Mouse (Mus musculus) lung, adult 18-20 months (tissue): ENCODE results near the gene 4931414P19Rik.
A peak's percentile ranks its signal among the peaks of the same experiment; 100 is the strongest.

Experiments used
- DNase-seq, 2 experiments: peaks; one replicate each; pipeline ENCODE4 v3.0.0; 2022; ENCODE audit warnings: mixed read lengths in 2 of 2

The 4931414P19Rik gene

GRCm38 (mm10) chr14:54579638-54580037 lies 26.2 kb downstream of the 4931414P19Rik start:
- no peak for DNase-seq

GRCm38 (mm10) chr14:54578063-54578462 lies 27.7 kb downstream of the 4931414P19Rik start:
- peak; percentile 36 to 61 for DNase-seq

- peak; percentile 92 to 95 for DNase-seq
These were observed 28.5 kb downstream of the 4931414P19Rik start, which contains the start of gene Ajuba for GRCm38 (mm10) chr14:54577089-54577982. Gene Ajuba (minus strand): TSS chr14:54577558.

GRCm38 (mm10) chr14:54576241-54577088 lies 29.3 kb downstream of the 4931414P19Rik start:
- peak; percentile 18 to 25 for DNase-seq

GRCm38 (mm10) chr14:54575631-54576030 lies 30.2 kb downstream of the 4931414P19Rik start:
- peak; percentile 84 to 90 for DNase-seq

- DNase-seq, result no peak
These were observed 30.8 kb downstream of the 4931414P19Rik start for GRCm38 (mm10) chr14:54575031-54575430.

- peak; percentile 38 to 61 for DNase-seq
These were observed 31.5 kb downstream of the 4931414P19Rik start for GRCm38 (mm10) chr14:54574253-54574652.

GRCm38 (mm10) chr14:54572790-54573736 lies 32.7 kb downstream of the 4931414P19Rik start:
- peak; percentile 79 to 86 for DNase-seq

GRCm38 (mm10) chr14:54572122-54572521 lies 33.7 kb downstream of the 4931414P19Rik start:
- no peak for DNase-seq

- peak; percentile 17 to 20 for DNase-seq
These were observed 36.1 kb downstream of the 4931414P19Rik start for GRCm38 (mm10) chr14:54569451-54570392.

- DNase-seq, result peak; percentile 75 to 81
These were observed 36.9 kb downstream of the 4931414P19Rik start for GRCm38 (mm10) chr14:54568694-54569414.

- no peak for DNase-seq
These were observed 45.1 kb downstream of the 4931414P19Rik start for GRCm38 (mm10) chr14:54560527-54561242.

- no peak for DNase-seq
These were observed 48.5 kb downstream of the 4931414P19Rik start for GRCm38 (mm10) chr14:54557330-54557729.

- DNase-seq, result peak; percentile 83 to 87
These were observed 51.6 kb downstream of the 4931414P19Rik start, which contains the start of gene Haus4 for GRCm38 (mm10) chr14:54553975-54554769. Gene Haus4 (minus strand): TSS chr14:54554616.

- no peak for DNase-seq
These were observed 52.3 kb downstream of the 4931414P19Rik start for GRCm38 (mm10) chr14:54553454-54553974.

- DNase-seq, result no peak
These were observed 61.1 kb downstream of the 4931414P19Rik start for GRCm38 (mm10) chr14:54544703-54545102.

GRCm38 (mm10) chr14:54540771-54541170 lies 65.0 kb downstream of the 4931414P19Rik start:
- DNase-seq, result no peak

- DNase-seq, result no peak
These were observed 67.2 kb downstream of the 4931414P19Rik start for GRCm38 (mm10) chr14:54538580-54538979.
